Mouse (Mus musculus) MEL (cell line): ENCODE data around the gene Hspa1b. TPM values are rescaled to one million over a fixed set of nuclear protein-coding genes. Genes with fewer than 3 reads are reported as not detected.
"Not testable (repeated sequence)": the region's sequence is repeated elsewhere in the genome, so short reads cannot be mapped to it uniquely, and the experiment has no call there.

ENCODE experiments used
- DNase-seq: peaks from one replicate; pipeline ENCODE4 v3.0.0; 2011; ENCODE audit warnings: low read depth, low spot score
- H3K27ac ChIP-seq: 2 replicates; pipeline ENCODE4 v1.5.1; 2012; ENCODE audit warnings: low read depth, mild to moderate bottlenecking, control low read depth, low read length, moderate library complexity; ENCODE audit not compliant: control insufficient read depth
- H3K27me3 ChIP-seq, 2 experiments: fragments of 150-350 bp in 1 of 2; sonication (generic) in 1 of 2; 2 replicates each; pipeline ENCODE4 v1.6.1; 2012; ENCODE audit warnings: low read length in 2 of 2, mild to moderate bottlenecking in 2 of 2, improper control_type of control experiment in 1 of 2, moderate library complexity in 1 of 2; ENCODE audit not compliant: insufficient read depth in 2 of 2, control insufficient read depth in 1 of 2
- H3K36me3 ChIP-seq, 2 experiments: 2 replicates each; pipeline ENCODE4 v1.6.1; 2012 to 2014; ENCODE audit warnings: low read length in 2 of 2, improper control_type of control experiment in 1 of 2, inconsistent platforms in 1 of 2, mild to moderate bottlenecking in 1 of 2; ENCODE audit not compliant: insufficient read depth in 2 of 2, control insufficient read depth in 1 of 2
- H3K4me1 ChIP-seq, 2 experiments: fragments of 150-350 bp in 1 of 2; sonication (generic) in 1 of 2; 2 replicates each; pipeline ENCODE4 v1.6.1; 2012; ENCODE audit warnings: low read length in 2 of 2, improper control_type of control experiment in 1 of 2, mild to moderate bottlenecking in 1 of 2; ENCODE audit not compliant: insufficient read depth in 2 of 2, control insufficient read depth in 1 of 2
- H3K4me3 ChIP-seq, 2 experiments: fragments of 150-350 bp in 1 of 2; sonication (generic) in 1 of 2; 2 replicates each; pipeline ENCODE4 v1.5.1; 2012; ENCODE audit warnings: low read depth in 2 of 2, low read length in 2 of 2, mild to moderate bottlenecking in 2 of 2, moderate library complexity in 2 of 2, control low read depth in 1 of 2, improper control_type of control experiment in 1 of 2; ENCODE audit not compliant: control insufficient read depth in 1 of 2, insufficient read depth in 1 of 2
- H3K79me2 ChIP-seq: 2 replicates; pipeline ENCODE4 v1.6.1; 2012; ENCODE audit warnings: mild to moderate bottlenecking, low read length, moderate library complexity; ENCODE audit not compliant: control insufficient read depth, poor library complexity, insufficient read depth
- H3K9ac ChIP-seq: 2 replicates; pipeline ENCODE4 v1.6.1; 2012; ENCODE audit warnings: low read depth, mild to moderate bottlenecking, control low read depth, low read length, moderate library complexity; ENCODE audit not compliant: control insufficient read depth, poor library complexity, severe bottlenecking
- H3K9me3 ChIP-seq: fragments of 150-350 bp; sonication (generic); replicated peaks from 2 replicates; pipeline ENCODE4 v1.6.1; 2012; ENCODE audit warnings: mild to moderate bottlenecking, low read length, improper control_type of control experiment, moderate library complexity; ENCODE audit not compliant: insufficient read depth
- BHLHE40 ChIP-seq: IDR thresholded peaks from 2 replicates; pipeline ENCODE4 v1.6.1; 2012; ENCODE audit warnings: low read depth, mild to moderate bottlenecking, inconsistent platforms, low read length, improper control_type of control experiment, borderline replicate concordance
- ELF1 ChIP-seq: IDR thresholded peaks from 2 replicates; pipeline ENCODE4 v1.6.1; 2014; ENCODE audit warnings: low read depth, mild to moderate bottlenecking, inconsistent platforms, low read length, improper control_type of control experiment, moderate library complexity
- EP300 ChIP-seq, 2 experiments: IDR thresholded peaks; 2 replicates each; pipeline ENCODE4 v1.6.1; 2011; ENCODE audit warnings: improper control_type of control experiment in 2 of 2, low read length in 2 of 2, low read depth in 1 of 2, mild to moderate bottlenecking in 1 of 2
- ETS1 ChIP-seq: IDR thresholded peaks from 2 replicates; pipeline ENCODE4 v1.6.1; 2012; ENCODE audit warnings: low read depth, mild to moderate bottlenecking, inconsistent platforms, low read length, improper control_type of control experiment, moderate library complexity
- GATA1 ChIP-seq: IDR thresholded peaks from 2 replicates; pipeline ENCODE4 v1.6.1; 2011; ENCODE audit warnings: low read depth, low read length, improper control_type of control experiment
- MEF2A ChIP-seq: IDR thresholded peaks from 2 replicates; pipeline ENCODE4 v1.6.1; 2014; ENCODE audit warnings: low read depth, mild to moderate bottlenecking, inconsistent platforms, low read length, improper control_type of control experiment; ENCODE audit not compliant: poor library complexity, insufficient replicate concordance, severe bottlenecking; ENCODE audit errors: extremely low read depth
- MXI1 ChIP-seq: IDR thresholded peaks from 2 replicates; pipeline ENCODE4 v1.6.1; 2011; ENCODE audit warnings: mild to moderate bottlenecking, low read depth, low read length, improper control_type of control experiment
- NELFE ChIP-seq: IDR thresholded peaks from 2 replicates; pipeline ENCODE4 v1.6.1; 2011; ENCODE audit warnings: low read depth, low read length, improper control_type of control experiment
- POLR2A ChIP-seq, 2 experiments: IDR thresholded peaks; 2 replicates each; pipeline ENCODE4 v1.6.1; 2011 to 2012; ENCODE audit warnings: low read length in 2 of 2, mild to moderate bottlenecking in 2 of 2, control low read depth in 1 of 2, improper control_type of control experiment in 1 of 2, low read depth in 1 of 2, moderate library complexity in 1 of 2; ENCODE audit not compliant: control insufficient read depth in 1 of 2, insufficient read depth in 1 of 2, poor library complexity in 1 of 2
- POLR2AphosphoS2 ChIP-seq: IDR thresholded peaks from 2 replicates; pipeline ENCODE4 v1.6.1; 2011; ENCODE audit warnings: low read length, improper control_type of control experiment
- SIN3A ChIP-seq: IDR thresholded peaks from 2 replicates; pipeline ENCODE4 v1.6.1; 2012; ENCODE audit warnings: low read length, improper control_type of control experiment, inconsistent platforms
- TAL1 ChIP-seq: IDR thresholded peaks from 2 replicates; pipeline ENCODE4 v1.6.1; 2012; ENCODE audit warnings: mild to moderate bottlenecking, inconsistent platforms, low read length, moderate library complexity, mixed read lengths
- TBP ChIP-seq: IDR thresholded peaks from 2 replicates; pipeline ENCODE4 v1.8.0; 2011; ENCODE audit warnings: low read depth, low read length, improper control_type of control experiment
- USF1 ChIP-seq: IDR thresholded peaks from 2 replicates; pipeline ENCODE4 v1.6.1; 2014; ENCODE audit warnings: low read depth, mild to moderate bottlenecking, inconsistent platforms, low read length, improper control_type of control experiment, moderate library complexity
- ZMIZ1 ChIP-seq: IDR thresholded peaks from 2 replicates; pipeline ENCODE4 v1.6.1; 2012; ENCODE audit warnings: low read depth, mild to moderate bottlenecking, inconsistent platforms, low read length, improper control_type of control experiment, moderate library complexity
- polyA plus RNA-seq, 2 experiments: library from polyadenylated mRNA; stranded (reverse) in 1 of 2; unstranded in 1 of 2; fragments of >175 nt in 1 of 2; fragments of >200 nt in 1 of 2; gene quantifications; 2 replicates each; pipeline versions ENCODE4 v1.2.1 to v1.2.4; 2012; ENCODE audit warnings: low replicate concordance in 2 of 2, low read depth in 1 of 2; ENCODE audit not compliant: insufficient read length in 2 of 2, insufficient read depth in 1 of 2, missing spikeins in 1 of 2
- total RNA-seq: library from RNA; depleted of rRNA; stranded (reverse); fragments of 300-350 nt; gene quantifications from 2 replicates; pipeline ENCODE4 v1.2.3, GENCODE M21; 2012

Gene Hspa1b
- total and polyA plus RNA-seq, 3 experiments: 0.04 TPM; not detected in 2

- 0 out of 2 replicates have a peak, but pooled peaks have one; percentile 31 for TF ChIP-seq ELF1
- TF ChIP-seq MEF2A: no peak
- TF ChIP-seq BHLHE40: no peak
- TF ChIP-seq TBP: 0 out of 2 replicates have a peak, but pooled peaks have one; percentile 2
Observed at GRCm38 (mm10) chr17:35000717-35001451, 41.8 kb upstream of the Hspa1b start, which contains the start of gene Vars (continued).

GRCm38 (mm10) chr17:34999871-35000716 lies 41.1 kb upstream of the Hspa1b start:
- TF ChIP-seq TAL1 (peak; percentile 60), TBP (peak; percentile 84), SIN3A (peak; percentile 45; the same call in 1 of the 2 replicates), BHLHE40 (peak; percentile 38; the same call in 1 of the 2 replicates), EP300 (IDR thresholded peaks at IDR 0.05; ENCODE audit: low read depth in 1 of 2, low read length in 2 of 2) (peak in 1 of 2 experiments; percentile 40; a peak in 2 of 4 replicates), MXI1 (peak; percentile 30; the same call in 1 of the 2 replicates), POLR2AphosphoS2 (peak; percentile 77; the same call in 1 of the 2 replicates), ZMIZ1 (peak; percentile 99), POLR2A (IDR thresholded peaks at IDR 0.05; ENCODE audit: control insufficient read depth in 1 of 2, insufficient read depth in 1 of 2, low read depth in 1 of 2, low read length in 2 of 2, poor library complexity in 1 of 2) (peak; percentile 77 to 85), USF1 (peak; percentile 77), GATA1 (0 out of 2 replicates have a peak, but pooled peaks have one; percentile 2), NELFE (peak; percentile 82), ETS1 (peak; percentile 42; the same call in 1 of the 2 replicates)
- not testable (repeated sequence) for H3K36me3 ChIP-seq, H3K9me3 ChIP-seq, H3K27me3 ChIP-seq, H3K4me1 ChIP-seq
- Histone ChIP-seq H3K27ac (peak overlapping the region; percentile 99), H3K79me2 (peaks cover 75% of the 10 kb centered on the region), H3K9ac (peak overlapping the region; percentile 100), H3K4me3 (peak overlapping the region; percentile 70 to 89)
- peak; percentile 76 for DNase-seq
